In genomic region chr9:116365701-116366100, GRCm38 (mm10) we compare ENCODE assay signal across 18 mouse cellular contexts.
DNase-seq lines count a peak whose midpoint lies in the region; ATAC-seq and TF ChIP-seq lines count a peak whose summit lies in the region.
"Had no signal": no experiment of that assay in that cellular context is flagged by ENCODE, and none has a peak within 500 bp of the region (broad histone marks: within the 10 kb centered on the region; RNA-seq: fewer than 3 reads in every experiment).

No protein-coding gene starts in this region.

- peaks cover 54% of the 10 kb centered on the region for H3K4me1 ChIP-seq in megakaryocyte, embryonic 14.5 days
- peaks cover 23 to 60% of the 10 kb centered on the region in 2 experiments for H3K4me1 ChIP-seq in CH12.LX (ENCODE audit: control insufficient read depth in 1 of 2, insufficient read depth in 2 of 2)
- H3K4me1 ChIP-seq in brown adipose tissue, adult 24 weeks (ENCODE audit: control insufficient read depth, insufficient read depth, insufficient read length, low read length), result 0 out of 2 replicates have a peak, but pooled peaks cover 2% of the 10 kb centered on the region
- H3K4me1 ChIP-seq: heart, embryonic 15.5 days; midbrain, embryonic 12.5 days had no signal

- peaks cover 4% of the 10 kb centered on the region for H3K36me3 ChIP-seq in megakaryocyte, embryonic 14.5 days (replicated peaks; ENCODE audit: low read length)
- H3K36me3 ChIP-seq in CH12.LX (replicated peaks in 1 of 2; ENCODE audit: control insufficient read depth in 1 of 2, insufficient read depth in 1 of 2, low read length in 1 of 2), result no peaks in the 10 kb centered on the region
- H3K36me3 ChIP-seq: heart, embryonic 15.5 days; hindbrain, embryonic 10.5 days; limb, embryonic 13.5 days; liver, embryonic 15.5 days; midbrain, embryonic 12.5 days had no signal

- peak overlapping the region; percentile 32; the same call in 1 of the 2 replicates for H3K9ac ChIP-seq in CH12.LX (ENCODE audit: insufficient read depth, low read depth)
- H3K9ac ChIP-seq: heart, embryonic 15.5 days; limb, embryonic 13.5 days; liver, embryonic 15.5 days; midbrain, embryonic 12.5 days had no signal

- no peak for TF ChIP-seq EP300 in CH12.LX (IDR thresholded peaks at IDR 0.05; ENCODE audit: low read length)

- H3K4me2 ChIP-seq in CH12.LX (ENCODE audit: insufficient read depth, low read depth, poor library complexity, severe bottlenecking), result peak overlapping the region; percentile 24; the same call in 1 of the 2 replicates
- H3K4me2 ChIP-seq: heart, embryonic 15.5 days; limb, embryonic 13.5 days; liver, embryonic 15.5 days; midbrain, embryonic 12.5 days had no signal

- no peak for TF ChIP-seq RAD21 in CH12.LX (IDR thresholded peaks at IDR 0.05; ENCODE audit: low read depth, low read length)

- TF ChIP-seq POLR2A in CH12.LX (IDR thresholded peaks at IDR 0.05; ENCODE audit: low read depth, low read length), result no peak

- peaks cover 20% of the 10 kb centered on the region for H3K9me3 ChIP-seq in megakaryocyte, embryonic 14.5 days
- H3K9me3 ChIP-seq in CH12.LX (replicated peaks; ENCODE audit: low read length), result peaks cover 10% of the 10 kb centered on the region
- H3K9me3 ChIP-seq: heart, embryonic 15.5 days; limb, embryonic 13.5 days; liver, embryonic 15.5 days had no signal

- in situ Hi-C loops in CH12.LX (cut with MboI; ENCODE audit: low pct_ligation_motif_present, low pct_unique_long_range_greater_than_20kb, low sequenced_read_pairs), result loop anchor here (5.0 kb wide), 1 partner anchor 33 kb away; no protein-coding TSS in a partner anchor

- H3K27ac ChIP-seq in CH12.LX (ENCODE audit: insufficient read depth, low read depth), result peak overlapping the region; percentile 88
- peak overlapping the region; percentile 67 for H3K27ac ChIP-seq in brown adipose tissue, adult 24 weeks (replicated peaks; ENCODE audit: low read depth, low read length)
- H3K27ac ChIP-seq: heart, embryonic 15.5 days; hindbrain, embryonic 10.5 days; layer of hippocampus, adult 2 months; limb, embryonic 13.5 days; liver, embryonic 15.5 days; midbrain, embryonic 12.5 days had no signal

- H3K4me3 ChIP-seq in megakaryocyte, embryonic 14.5 days (replicated peaks), result peak overlapping the region; percentile 83
- H3K4me3 ChIP-seq in CH12.LX (replicated peaks in 1 of 3; ENCODE audit: low read depth in 2 of 3, low read length in 2 of 3, poor library complexity in 1 of 3), result no peak overlapping the region
- no peak overlapping the region for H3K4me3 ChIP-seq in brown adipose tissue, adult 24 weeks (ENCODE audit: insufficient read depth, low read depth, low read length)
- H3K4me3 ChIP-seq: heart, embryonic 15.5 days; hindbrain, embryonic 10.5 days; layer of hippocampus, adult 2 months; limb, embryonic 13.5 days; liver, embryonic 15.5 days; midbrain, embryonic 12.5 days had no signal

- no peak for DNase-seq in CH12.LX (ENCODE audit: extremely low read depth)
- DNase-seq in thymus, postnatal 25 days, result peak; percentile 52
- no peak for DNase-seq in cerebellum, adult 9-11 months
- no peak for DNase-seq in left cerebral cortex, adult 9 months (ENCODE audit: low spot score in 2 of 2)
- DNase-seq: cerebellum, adult 11 months; layer of hippocampus, postnatal 36 days; right cerebral cortex, postnatal 14 days had no signal

- H3K79me2 ChIP-seq in CH12.LX (replicated peaks; ENCODE audit: control insufficient read depth, extremely low read depth, insufficient read depth, poor library complexity, severe bottlenecking), result no peaks in the 10 kb centered on the region

- TF ChIP-seq CTCF in CH12.LX (conservative IDR thresholded peaks at IDR 0.05 in 1 of 2, IDR thresholded peaks at IDR 0.05 in 1 of 2; ENCODE audit: low read depth in 2 of 2, low read length in 2 of 2), result no peak

- ATAC-seq in megakaryocyte, adult 5-6 weeks (ENCODE audit: poor library complexity, severe bottlenecking), result no peak
- ATAC-seq: hindbrain, embryonic 16.5 days; intestine, embryonic 16.5 days had no signal

- dilution Hi-C loops in CH12.LX (cut with MboI; ENCODE audit: extremely low pct_ligation_motif_present, extremely low pct_unique_long_range_greater_than_20kb, low sequenced_read_pairs), result no loop called here

- H3K27me3 ChIP-seq in megakaryocyte, embryonic 14.5 days (replicated peaks), result no peaks in the 10 kb centered on the region
- H3K27me3 ChIP-seq in CH12.LX (replicated peaks), result no peaks in the 10 kb centered on the region
- H3K27me3 ChIP-seq: heart, embryonic 15.5 days; limb, embryonic 13.5 days; liver, embryonic 15.5 days; midbrain, embryonic 12.5 days had no signal

TF ChIP-seq in CH12.LX, 34 proteins besides CTCF, POLR2A, EP300 and RAD21:
- TF ChIP-seq USF2 (conservative IDR thresholded peaks at IDR 0.05; ENCODE audit: low read depth, low read length) (no peak), MAFK (IDR thresholded peaks at IDR 0.05; ENCODE audit: insufficient replicate concordance, low read length) (no peak), CHD2 (IDR thresholded peaks at IDR 0.05; ENCODE audit: low read length) (no peak), MAX (IDR thresholded peaks at IDR 0.05; ENCODE audit: low read length) (no peak), IRF4 (IDR thresholded peaks at IDR 0.05; ENCODE audit: low read depth, low read length) (no peak), GABPA (IDR thresholded peaks at IDR 0.05; ENCODE audit: insufficient replicate concordance, low read depth, low read length) (no peak), SMC3 (IDR thresholded peaks at IDR 0.05; ENCODE audit: low read depth, low read length) (no peak; the same call in 1 of the 2 replicates), PAX5 (IDR thresholded peaks at IDR 0.05; ENCODE audit: low read length) (no peak), ZKSCAN1 (IDR thresholded peaks at IDR 0.05; ENCODE audit: borderline replicate concordance, low read depth, low read length) (no peak)
